Mouse (Mus musculus): ENCODE results near the gene Oaf. TPM values are rescaled to one million over a fixed set of nuclear protein-coding genes. Genes with fewer than 3 reads are reported as not detected.
A peak's percentile ranks its signal among the peaks of the same experiment; 100 is the strongest.

The Oaf gene
- polyA plus RNA-seq, 1 experiment from 2014 or later, result 52.0 TPM

GRCm38 (mm10) chr9:43240594-43240900, 836 bp upstream of the Oaf start:
- Histone ChIP-seq H3K36me3 (ENCODE audit: control insufficient read depth, insufficient read depth, low read length) (peaks cover 3% of the 10 kb centered on the region), H3K4me1 (replicated peaks; ENCODE audit: control insufficient read depth, insufficient read depth, low read length) (peaks cover 70% of the 10 kb centered on the region), H3K4me3 (ENCODE audit: low read depth, low read length) (no peak overlapping the region), H3K27me3 (replicated peaks; ENCODE audit: control insufficient read depth, insufficient read depth, low read length) (no peaks in the 10 kb centered on the region), H3K9me3 (ENCODE audit: control insufficient read depth, low read length) (no peaks in the 10 kb centered on the region), H3K4me2 (peak overlapping the region; percentile 68), H3K27ac (ENCODE audit: low read depth, low read length) (peak overlapping the region; percentile 99), H3K9ac (ENCODE audit: low read depth, low read length) (peak overlapping the region; percentile 26; the same call in 1 of the 2 replicates)
- no peak for ATAC-seq (replicated peaks; ENCODE audit: low FRiP score)
- 32% methylated on average over 2 of the region's 2 CpGs for WGBS
- DNase-seq (ENCODE audit: low spot score), result no peak

- no peak for ATAC-seq (replicated peaks; ENCODE audit: low FRiP score)
These were observed 823 bp downstream of the Oaf start for GRCm38 (mm10) chr9:43238631-43239545.

GRCm38 (mm10) chr9:43238167-43238566, 1.5 kb downstream of the Oaf start:
- Histone ChIP-seq H3K9me3 (ENCODE audit: control insufficient read depth, low read length) (no peaks in the 10 kb centered on the region), H3K9ac (ENCODE audit: low read depth, low read length) (peak overlapping the region; percentile 94), H3K27me3 (replicated peaks; ENCODE audit: control insufficient read depth, insufficient read depth, low read length) (no peaks in the 10 kb centered on the region), H3K36me3 (ENCODE audit: control insufficient read depth, insufficient read depth, low read length) (peaks cover 3% of the 10 kb centered on the region), H3K4me1 (replicated peaks; ENCODE audit: control insufficient read depth, insufficient read depth, low read length) (peaks cover 78% of the 10 kb centered on the region), H3K27ac (ENCODE audit: low read depth, low read length) (peak overlapping the region; percentile 99), H3K4me2 (peak overlapping the region; percentile 68), H3K4me3 (ENCODE audit: low read depth, low read length) (peak overlapping the region; percentile 95)
- ATAC-seq (replicated peaks; ENCODE audit: low FRiP score), result no peak
- 24% methylated on average over 2 of the region's 2 CpGs for WGBS
- no peak for DNase-seq (ENCODE audit: low spot score)

More at GRCm38 (mm10) chr9:43238631-43239545, 823 bp downstream of the Oaf start:
- Histone ChIP-seq H3K4me2 (peak overlapping the region; percentile 68), H3K4me1 (replicated peaks; ENCODE audit: control insufficient read depth, insufficient read depth, low read length) (peaks cover 77% of the 10 kb centered on the region), H3K9ac (ENCODE audit: low read depth, low read length) (peak overlapping the region; percentile 94), H3K36me3 (ENCODE audit: control insufficient read depth, insufficient read depth, low read length) (peaks cover 3% of the 10 kb centered on the region), H3K9me3 (ENCODE audit: control insufficient read depth, low read length) (no peaks in the 10 kb centered on the region), H3K27me3 (replicated peaks; ENCODE audit: control insufficient read depth, insufficient read depth, low read length) (no peaks in the 10 kb centered on the region), H3K27ac (ENCODE audit: low read depth, low read length) (peak overlapping the region; percentile 99), H3K4me3 (ENCODE audit: low read depth, low read length) (peak overlapping the region; percentile 95)
- WGBS, result under 1% methylated on average over 51 of the region's 51 CpGs
- DNase-seq (ENCODE audit: low spot score), result no peak

GRCm38 (mm10) chr9:43237111-43237775, 2.5 kb downstream of the Oaf start:
- peak overlapping the region; percentile 94; the same call in 1 of the 2 replicates for H3K9ac ChIP-seq (ENCODE audit: low read depth, low read length)
- no peak for DNase-seq (ENCODE audit: low spot score)
- 45% methylated on average over 7 of the region's 7 CpGs for WGBS

GRCm38 (mm10) chr9:43236576-43236975, 3.1 kb downstream of the Oaf start:
- Histone ChIP-seq H3K27me3 (replicated peaks; ENCODE audit: control insufficient read depth, insufficient read depth, low read length) (no peaks in the 10 kb centered on the region), H3K4me2 (peak overlapping the region; percentile 25; the same call in 1 of the 2 replicates), H3K36me3 (ENCODE audit: control insufficient read depth, insufficient read depth, low read length) (peaks cover 3% of the 10 kb centered on the region), H3K9me3 (ENCODE audit: control insufficient read depth, low read length) (no peaks in the 10 kb centered on the region), H3K4me1 (replicated peaks; ENCODE audit: control insufficient read depth, insufficient read depth, low read length) (peaks cover 78% of the 10 kb centered on the region), H3K4me3 (ENCODE audit: low read depth, low read length) (0 out of 2 replicates have a peak overlapping the region, but pooled peaks have one; percentile 14), H3K9ac (ENCODE audit: low read depth, low read length) (no peak overlapping the region), H3K27ac (ENCODE audit: low read depth, low read length) (no peak overlapping the region; the same call in 1 of the 2 replicates)
- ATAC-seq (replicated peaks; ENCODE audit: low FRiP score) (no peak), DNase-seq (ENCODE audit: low spot score) (no peak)
- 88% methylated on average over 7 of the region's 7 CpGs for WGBS

More at GRCm38 (mm10) chr9:43237111-43237775, 2.5 kb downstream of the Oaf start:
- no peaks in the 10 kb centered on the region for H3K27me3 ChIP-seq (replicated peaks; ENCODE audit: control insufficient read depth, insufficient read depth, low read length)
- ATAC-seq (replicated peaks; ENCODE audit: low FRiP score), result no peak
- peaks cover 78% of the 10 kb centered on the region for H3K4me1 ChIP-seq (replicated peaks; ENCODE audit: control insufficient read depth, insufficient read depth, low read length)
- peaks cover 3% of the 10 kb centered on the region for H3K36me3 ChIP-seq (ENCODE audit: control insufficient read depth, insufficient read depth, low read length)
- H3K4me3 ChIP-seq (ENCODE audit: low read depth, low read length), result peak overlapping the region; percentile 95
- H3K9me3 ChIP-seq (ENCODE audit: control insufficient read depth, low read length), result no peaks in the 10 kb centered on the region
- peak overlapping the region; percentile 68 for H3K4me2 ChIP-seq
- H3K27ac ChIP-seq (ENCODE audit: low read depth, low read length), result no peak overlapping the region; the same call in 1 of the 2 replicates

GRCm38 (mm10) chr9:43236106-43236505, 3.6 kb downstream of the Oaf start:
- Histone ChIP-seq H3K4me1 (replicated peaks; ENCODE audit: control insufficient read depth, insufficient read depth, low read length) (peaks cover 78% of the 10 kb centered on the region), H3K27ac (ENCODE audit: low read depth, low read length) (no peak overlapping the region), H3K9me3 (ENCODE audit: control insufficient read depth, low read length) (no peaks in the 10 kb centered on the region), H3K4me3 (ENCODE audit: low read depth, low read length) (0 out of 2 replicates have a peak overlapping the region, but pooled peaks have one; percentile 14), H3K36me3 (ENCODE audit: control insufficient read depth, insufficient read depth, low read length) (peaks cover 3% of the 10 kb centered on the region), H3K9ac (ENCODE audit: low read depth, low read length) (no peak overlapping the region), H3K27me3 (replicated peaks; ENCODE audit: control insufficient read depth, insufficient read depth, low read length) (no peaks in the 10 kb centered on the region), H3K4me2 (peak overlapping the region; percentile 25; the same call in 1 of the 2 replicates)
- WGBS, result 90% methylated on average over 1 of the region's 1 CpGs
- no peak for DNase-seq (ENCODE audit: low spot score)
- ATAC-seq (replicated peaks; ENCODE audit: low FRiP score), result no peak

GRCm38 (mm10) chr9:43235336-43235735, 4.4 kb downstream of the Oaf start:
- ATAC-seq (replicated peaks; ENCODE audit: low FRiP score) (no peak), DNase-seq (ENCODE audit: low spot score) (no peak)
- Histone ChIP-seq H3K9ac (ENCODE audit: low read depth, low read length) (peak overlapping the region; percentile 2; the same call in 1 of the 2 replicates), H3K27ac (ENCODE audit: low read depth, low read length) (peak overlapping the region; percentile 82), H3K9me3 (ENCODE audit: control insufficient read depth, low read length) (no peaks in the 10 kb centered on the region), H3K4me3 (ENCODE audit: low read depth, low read length) (no peak overlapping the region), H3K4me2 (peak overlapping the region; percentile 59), H3K4me1 (replicated peaks; ENCODE audit: control insufficient read depth, insufficient read depth, low read length) (peaks cover 82% of the 10 kb centered on the region), H3K27me3 (replicated peaks; ENCODE audit: control insufficient read depth, insufficient read depth, low read length) (no peaks in the 10 kb centered on the region), H3K36me3 (ENCODE audit: control insufficient read depth, insufficient read depth, low read length) (peaks cover 3% of the 10 kb centered on the region)
- 83% methylated on average over 6 of the region's 6 CpGs for WGBS

- Histone ChIP-seq H3K4me1 (replicated peaks; ENCODE audit: control insufficient read depth, insufficient read depth, low read length) (peaks cover 89% of the 10 kb centered on the region), H3K4me3 (ENCODE audit: low read depth, low read length) (peak overlapping the region; percentile 16), H3K4me2 (peak overlapping the region; percentile 59), H3K27ac (ENCODE audit: low read depth, low read length) (peak overlapping the region; percentile 95), H3K27me3 (replicated peaks; ENCODE audit: control insufficient read depth, insufficient read depth, low read length) (no peaks in the 10 kb centered on the region), H3K9ac (ENCODE audit: low read depth, low read length) (peak overlapping the region; percentile 44; the same call in 1 of the 2 replicates), H3K36me3 (ENCODE audit: control insufficient read depth, insufficient read depth, low read length) (peaks cover 6% of the 10 kb centered on the region), H3K9me3 (ENCODE audit: control insufficient read depth, low read length) (no peaks in the 10 kb centered on the region)
- 26% methylated on average over 5 of the region's 5 CpGs for WGBS
- ATAC-seq (replicated peaks; ENCODE audit: low FRiP score) (peak; percentile 95), DNase-seq (ENCODE audit: low spot score) (peak; percentile 52)
These were observed 5.2 kb downstream of the Oaf start for GRCm38 (mm10) chr9:43234496-43234895.

Data from liver, embryonic 11.5 days (tissue).